Mouse (Mus musculus) forebrain, postnatal 0 days (tissue): Measurements from ENCODE around the gene Emilin1. TPM values are rescaled to one million over a fixed set of nuclear protein-coding genes. Genes with fewer than 3 reads are reported as not detected.
A peak's percentile ranks its signal among the peaks of the same experiment; 100 is the strongest.

Experiments
- ATAC-seq: fragments of 200-750 bp; cut with Nextera tagmentation; 2 replicates; pipeline ENCODE4 v1.8.0; 2017; ENCODE audit warnings: mild to moderate bottlenecking, moderate library complexity
- DNase-seq: peaks from one replicate; pipeline ENCODE4 v3.0.0-alpha.2; 2015
- H3K27ac ChIP-seq: fragments of 300-500 bp; sonication (generic); 2 replicates; pipeline ENCODE4 v1.5.1; 2014; ENCODE audit warnings: low read depth, mild to moderate bottlenecking, antibody characterized with exemption, low read length, moderate library complexity, mixed read lengths
- H3K27me3 ChIP-seq: fragments of 300-500 bp; sonication (generic); 2 replicates; pipeline ENCODE4 v1.6.1; 2014; ENCODE audit warnings: mild to moderate bottlenecking, low read length, mixed read lengths; ENCODE audit not compliant: insufficient read depth
- H3K36me3 ChIP-seq: fragments of 300-500 bp; sonication (generic); 2 replicates; pipeline ENCODE4 v1.6.1; 2014; ENCODE audit warnings: mild to moderate bottlenecking, moderate library complexity; ENCODE audit not compliant: insufficient read depth
- H3K4me1 ChIP-seq: fragments of 300-500 bp; sonication (generic); 2 replicates; pipeline ENCODE4 v1.6.1; 2014; ENCODE audit warnings: antibody characterized with exemption; ENCODE audit not compliant: insufficient read depth
- H3K4me2 ChIP-seq: fragments of 300-500 bp; sonication (generic); 2 replicates; pipeline ENCODE4 v1.6.1; 2014; ENCODE audit warnings: low read depth, mild to moderate bottlenecking, moderate library complexity
- H3K4me3 ChIP-seq: fragments of 300-500 bp; sonication (generic); 2 replicates; pipeline ENCODE4 v1.5.1; 2014; ENCODE audit warnings: low read depth, low read length, mixed read lengths
- H3K9ac ChIP-seq: fragments of 300-500 bp; sonication (generic); 2 replicates; pipeline ENCODE4 v1.6.1; 2014; ENCODE audit warnings: mild to moderate bottlenecking
- H3K9me3 ChIP-seq: fragments of 300-500 bp; sonication (generic); 2 replicates; pipeline ENCODE4 v1.6.1; 2016; ENCODE audit warnings: low read length
- CTCF ChIP-seq: sonication (generic); IDR thresholded peaks from 2 replicates; pipeline ENCODE4 v1.5.1; 2016; ENCODE audit warnings: antibody characterized with exemption, control low read depth, low read depth
- WGBS: fragments of 180-500 bp; shearing (Covaris S2); extraction: QIAGEN DNeasy Blood & Tissue Kit; methylation state at CpG from one replicate; pipeline ENCODE4 v1.1.7; 2014; 5-methylcytosine and 5-hydroxymethylcytosine counted together
- polyA plus RNA-seq: library from polyadenylated mRNA; unstranded; fragments of >200 nt; fragmentation: Nextera tagmentation; extraction: Ambion mirVana; gene quantifications from 2 replicates; pipeline ENCODE4 v1.2.1, GENCODE M21; 2015
- total RNA-seq: library from RNA; depleted of rRNA; stranded (reverse); fragments of >200 nt; gene quantifications from 2 replicates; pipeline ENCODE4 v1.2.3, GENCODE M21; 2014; rRNA removed

Gene Emilin1
- total RNA-seq (10.0 and 11.3 TPM in 2 replicates), polyA plus RNA-seq (9.6 and 10.0 TPM in 2 replicates)

- DNase-seq (no peak), ATAC-seq (no peak)
- Histone ChIP-seq H3K4me1 (peaks cover 1% of the 10 kb centered on the region), H3K27ac (peak within 1 kb of the TSS; percentile 6; the same call in 1 of the 2 replicates), H3K4me3 (no peak within 1 kb of the TSS), H3K4me2 (no peak within 1 kb of the TSS), H3K9me3 (no peaks in the 10 kb centered on the region), H3K9ac (no peak within 1 kb of the TSS), H3K27me3 (no peaks in the 10 kb centered on the region), H3K36me3 (no peaks in the 10 kb centered on the region)
- no peak for TF ChIP-seq CTCF
- 33% methylated on average over 13 of the region's 13 CpGs for WGBS
These were observed at the start of gene Emilin1 for GRCm38 (mm10) chr5:30913060-30913841. Emilin1 (plus strand) TSS chr5:30913402.

- no peak overlapping the region for H3K27ac ChIP-seq
These were observed 49.4 kb upstream of the Emilin1 start for GRCm38 (mm10) chr5:30863852-30864251.

GRCm38 (mm10) chr5:30864322-30864721 lies 48.9 kb upstream of the Emilin1 start:
- no peak overlapping the region for H3K9ac ChIP-seq
- no peak overlapping the region for H3K4me3 ChIP-seq
- TF ChIP-seq CTCF: no peak
- no peak overlapping the region for H3K27ac ChIP-seq
- no peaks in the 10 kb centered on the region for H3K9me3 ChIP-seq
- H3K36me3 ChIP-seq: peaks cover 46% of the 10 kb centered on the region
- H3K4me2 ChIP-seq: no peak overlapping the region
- WGBS: 54% methylated on average over 15 of the region's 15 CpGs
- H3K27me3 ChIP-seq: no peaks in the 10 kb centered on the region
- ATAC-seq (no peak), DNase-seq (no peak)
- H3K4me1 ChIP-seq: 0 out of 2 replicates have a peak, but pooled peaks cover 3% of the 10 kb centered on the region

More at GRCm38 (mm10) chr5:30863852-30864251, 49.4 kb upstream of the Emilin1 start:
- no peak; the same call in 1 of the 2 replicates for TF ChIP-seq CTCF
- no peak overlapping the region for H3K4me2 ChIP-seq
- no peaks in the 10 kb centered on the region for H3K27me3 ChIP-seq
- no peaks in the 10 kb centered on the region for H3K4me1 ChIP-seq
- DNase-seq: no peak
- no peak overlapping the region for H3K4me3 ChIP-seq
- peak; percentile 44; the same call in 1 of the 2 replicates for ATAC-seq
- no peaks in the 10 kb centered on the region for H3K9me3 ChIP-seq
- H3K36me3 ChIP-seq: peaks cover 46% of the 10 kb centered on the region
- no peak overlapping the region for H3K9ac ChIP-seq
- 52% methylated on average over 4 of the region's 4 CpGs for WGBS

GRCm38 (mm10) chr5:30866871-30867270 lies 46.3 kb upstream of the Emilin1 start:
- peaks cover 12% of the 10 kb centered on the region for H3K4me1 ChIP-seq
- H3K27ac ChIP-seq: no peak overlapping the region
- no peaks in the 10 kb centered on the region for H3K27me3 ChIP-seq
- H3K9ac ChIP-seq: no peak overlapping the region
- H3K9me3 ChIP-seq: no peaks in the 10 kb centered on the region
- no peak for DNase-seq
- TF ChIP-seq CTCF: no peak
- ATAC-seq: no peak
- H3K4me2 ChIP-seq: no peak overlapping the region
- H3K4me3 ChIP-seq: no peak overlapping the region
- 92% methylated on average over 3 of the region's 3 CpGs for WGBS
- H3K36me3 ChIP-seq: peaks cover 55% of the 10 kb centered on the region

- no peak within 1 kb of the TSS for H3K27ac ChIP-seq
- no peak within 1 kb of the TSS for H3K4me3 ChIP-seq
These were observed 45.5 kb upstream of the Emilin1 start, which contains the start of gene Tmem214 for GRCm38 (mm10) chr5:30867712-30868111. Tmem214 (plus strand) TSS chr5:30868012.

GRCm38 (mm10) chr5:30868981-30869380 lies 44.2 kb upstream of the Emilin1 start:
- Histone ChIP-seq H3K4me3 (peak overlapping the region; percentile 90), H3K9ac (peak overlapping the region; percentile 81), H3K4me1 (peaks cover 12% of the 10 kb centered on the region), H3K36me3 (peaks cover 59% of the 10 kb centered on the region), H3K27ac (peak overlapping the region; percentile 62; the same call in 1 of the 2 replicates), H3K9me3 (no peaks in the 10 kb centered on the region), H3K27me3 (no peaks in the 10 kb centered on the region), H3K4me2 (peak overlapping the region; percentile 83)
- ATAC-seq (no peak; the same call in 1 of the 2 replicates), DNase-seq (no peak)
- TF ChIP-seq CTCF: no peak
- WGBS: 18% methylated on average over 9 of the region's 9 CpGs

More at GRCm38 (mm10) chr5:30867712-30868111, 45.5 kb upstream of the Emilin1 start, which contains the start of gene Tmem214:
- Histone ChIP-seq H3K9ac (no peak within 1 kb of the TSS), H3K27me3 (no peaks in the 10 kb centered on the region), H3K36me3 (peaks cover 56% of the 10 kb centered on the region), H3K9me3 (no peaks in the 10 kb centered on the region), H3K4me1 (peaks cover 12% of the 10 kb centered on the region), H3K4me2 (0 out of 2 replicates have a peak within 1 kb of the TSS, but pooled peaks have one; percentile 83)
- ATAC-seq: no peak
- TF ChIP-seq CTCF: no peak
- WGBS: 94% methylated on average over 3 of the region's 3 CpGs
- no peak for DNase-seq
